Mouse (Mus musculus) midbrain, embryonic 11.5 days (tissue): ENCODE measurements around the gene Apoa1. TPM values are rescaled to one million over a fixed set of nuclear protein-coding genes. Genes with fewer than 3 reads are reported as not detected.

Experiments
- ATAC-seq: fragments of 200-750 bp; cut with Nextera tagmentation; 2 replicates; pipeline ENCODE4 v1.8.0; 2017; ENCODE audit warnings: moderate TSS enrichment, moderate library complexity; ENCODE audit not compliant: low FRiP score
- DNase-seq: peaks from one replicate; pipeline ENCODE4 v3.0.0; 2015; ENCODE audit warnings: low spot score; ENCODE audit errors: missing footprints
- H3K27ac ChIP-seq: fragments of 300-500 bp; sonication (generic); 2 replicates; pipeline ENCODE4 v1.5.1; 2014; ENCODE audit warnings: low read depth, low read length
- H3K27me3 ChIP-seq: fragments of 300-500 bp; sonication (generic); 2 replicates; pipeline ENCODE4 v1.6.1; 2014; ENCODE audit warnings: mild to moderate bottlenecking, low read length, moderate library complexity, mixed read lengths; ENCODE audit not compliant: control insufficient read depth, insufficient read depth
- H3K36me3 ChIP-seq: fragments of 300-500 bp; sonication (generic); 2 replicates; pipeline ENCODE4 v1.6.1; 2014; ENCODE audit warnings: mild to moderate bottlenecking, low read length, moderate library complexity, mixed read lengths; ENCODE audit not compliant: control insufficient read depth, insufficient read depth
- H3K4me1 ChIP-seq: fragments of 300-500 bp; sonication (generic); 2 replicates; pipeline ENCODE4 v1.6.1; 2014; ENCODE audit warnings: low read length; ENCODE audit not compliant: control insufficient read depth, insufficient read depth
- H3K4me2 ChIP-seq: fragments of 300-500 bp; sonication (generic); 2 replicates; pipeline ENCODE4 v1.6.1; 2014; ENCODE audit warnings: mild to moderate bottlenecking, moderate library complexity
- H3K4me3 ChIP-seq: fragments of 300-500 bp; sonication (generic); 2 replicates; pipeline ENCODE4 v1.5.1; 2014; ENCODE audit warnings: low read depth, low read length
- H3K9ac ChIP-seq: fragments of 300-500 bp; sonication (generic); 2 replicates; pipeline ENCODE4 v1.6.1; 2014; ENCODE audit warnings: low read length
- H3K9me3 ChIP-seq: fragments of 300-500 bp; sonication (generic); 2 replicates; pipeline ENCODE4 v1.6.1; 2016; ENCODE audit warnings: low read length; ENCODE audit not compliant: control insufficient read depth
- WGBS: fragments of 180-500 bp; shearing (Covaris S2); extraction: QIAGEN DNeasy Blood & Tissue Kit; methylation state at CpG from one replicate; pipeline ENCODE4 v1.1.7; 2014; 5-methylcytosine and 5-hydroxymethylcytosine counted together
- polyA plus RNA-seq: library from polyadenylated mRNA; unstranded; fragments of >200 nt; fragmentation: Nextera tagmentation; extraction: Ambion mirVana; gene quantifications from 2 replicates; pipeline ENCODE4 v1.2.1, GENCODE M21; 2014

Apoa1 gene
- polyA plus RNA-seq = 0.68 and 1.00 TPM in 2 replicates

GRCm38 (mm10) chr9:46228491-46228890 lies at the start of gene Apoa1:
TSS of gene Apoa1 (plus strand) at chr9:46228580.
- ATAC-seq (no peak), DNase-seq (no peak)
- H3K9me3 ChIP-seq = no peaks in the 10 kb centered on the region
- H3K9ac ChIP-seq = no peak within 1 kb of the TSS
- WGBS = 65% methylated on average over 9 of the region's 9 CpGs
- no peaks in the 10 kb centered on the region for H3K36me3 ChIP-seq
- H3K4me3 ChIP-seq = no peak within 1 kb of the TSS
- no peak within 1 kb of the TSS for H3K4me2 ChIP-seq
- H3K4me1 ChIP-seq = 0 out of 2 replicates have a peak, but pooled peaks cover 4% of the 10 kb centered on the region
- H3K27ac ChIP-seq = no peak within 1 kb of the TSS
- H3K27me3 ChIP-seq = no peaks in the 10 kb centered on the region

- Histone ChIP-seq H3K4me1 (no peaks in the 10 kb centered on the region), H3K4me2 (no peak overlapping the region), H3K9ac (no peak overlapping the region), H3K4me3 (no peak overlapping the region), H3K27ac (no peak overlapping the region), H3K27me3 (no peaks in the 10 kb centered on the region), H3K9me3 (no peaks in the 10 kb centered on the region), H3K36me3 (no peaks in the 10 kb centered on the region)
- no peak for ATAC-seq
- no peak for DNase-seq
- WGBS = 91% methylated on average over 9 of the region's 9 CpGs
These were observed 49.8 kb upstream of the Apoa1 start for GRCm38 (mm10) chr9:46178595-46178994.

- Histone ChIP-seq H3K27ac (no peak overlapping the region), H3K9me3 (no peaks in the 10 kb centered on the region), H3K36me3 (no peaks in the 10 kb centered on the region), H3K9ac (no peak overlapping the region), H3K27me3 (no peaks in the 10 kb centered on the region), H3K4me2 (no peak overlapping the region), H3K4me1 (no peaks in the 10 kb centered on the region), H3K4me3 (no peak overlapping the region)
- ATAC-seq (no peak), DNase-seq (peak; percentile 57)
- 93% methylated on average over 8 of the region's 8 CpGs for WGBS
These were observed 47.1 kb upstream of the Apoa1 start for GRCm38 (mm10) chr9:46181297-46181696.

GRCm38 (mm10) chr9:46184542-46184941 lies 43.8 kb upstream of the Apoa1 start:
- Histone ChIP-seq H3K4me2 (no peak overlapping the region), H3K4me3 (no peak overlapping the region), H3K4me1 (no peaks in the 10 kb centered on the region), H3K9me3 (no peaks in the 10 kb centered on the region), H3K9ac (no peak overlapping the region), H3K27me3 (no peaks in the 10 kb centered on the region), H3K36me3 (no peaks in the 10 kb centered on the region), H3K27ac (no peak overlapping the region)
- 87% methylated on average over 5 of the region's 5 CpGs for WGBS
- peak; percentile 17 for DNase-seq
- no peak for ATAC-seq

- Histone ChIP-seq H3K27ac (no peak overlapping the region), H3K4me3 (no peak overlapping the region), H3K4me2 (no peak overlapping the region), H3K27me3 (no peaks in the 10 kb centered on the region), H3K9me3 (no peaks in the 10 kb centered on the region), H3K9ac (no peak overlapping the region), H3K36me3 (no peaks in the 10 kb centered on the region), H3K4me1 (no peaks in the 10 kb centered on the region)
- no peak for ATAC-seq
- 55% methylated on average over 2 of the region's 2 CpGs for WGBS
- peak; percentile 89 for DNase-seq
These were observed 43.2 kb upstream of the Apoa1 start for GRCm38 (mm10) chr9:46185191-46185590.

GRCm38 (mm10) chr9:46186387-46186786 lies 42.0 kb upstream of the Apoa1 start:
- no peaks in the 10 kb centered on the region for H3K4me1 ChIP-seq
- H3K9ac ChIP-seq = no peak overlapping the region
- H3K4me3 ChIP-seq = no peak overlapping the region
- WGBS = 72% methylated on average over 1 of the region's 1 CpGs
- no peak overlapping the region for H3K4me2 ChIP-seq
- H3K27ac ChIP-seq = no peak overlapping the region
- H3K36me3 ChIP-seq = no peaks in the 10 kb centered on the region
- DNase-seq (peak; percentile 82), ATAC-seq (no peak)
- H3K27me3 ChIP-seq = no peaks in the 10 kb centered on the region
- no peaks in the 10 kb centered on the region for H3K9me3 ChIP-seq

- Histone ChIP-seq H3K27ac (no peak overlapping the region), H3K4me3 (no peak overlapping the region), H3K4me1 (no peaks in the 10 kb centered on the region), H3K27me3 (no peaks in the 10 kb centered on the region), H3K9ac (no peak overlapping the region), H3K36me3 (no peaks in the 10 kb centered on the region), H3K9me3 (no peaks in the 10 kb centered on the region), H3K4me2 (no peak overlapping the region)
- WGBS = 90% methylated on average over 4 of the region's 4 CpGs
- peak; percentile 56 for DNase-seq
- ATAC-seq = no peak
These were observed 40.0 kb upstream of the Apoa1 start for GRCm38 (mm10) chr9:46188370-46188769.

- DNase-seq = no peak
- Histone ChIP-seq H3K27ac (no peak overlapping the region), H3K4me3 (no peak overlapping the region), H3K27me3 (no peaks in the 10 kb centered on the region), H3K9ac (no peak overlapping the region), H3K36me3 (no peaks in the 10 kb centered on the region), H3K9me3 (no peaks in the 10 kb centered on the region), H3K4me2 (no peak overlapping the region), H3K4me1 (no peaks in the 10 kb centered on the region)
- 94% methylated on average over 5 of the region's 5 CpGs for WGBS
- ATAC-seq = no peak
These were observed 39.4 kb upstream of the Apoa1 start for GRCm38 (mm10) chr9:46188956-46189355.

- no peak for ATAC-seq
- 84% methylated on average over 10 of the region's 10 CpGs for WGBS
- no peak overlapping the region for H3K9ac ChIP-seq
- H3K9me3 ChIP-seq = no peaks in the 10 kb centered on the region
- no peak overlapping the region for H3K4me2 ChIP-seq
- H3K27ac ChIP-seq = no peak overlapping the region
- peak; percentile 45 for DNase-seq
- H3K4me1 ChIP-seq = no peaks in the 10 kb centered on the region
- H3K36me3 ChIP-seq = no peaks in the 10 kb centered on the region
- no peaks in the 10 kb centered on the region for H3K27me3 ChIP-seq
- no peak overlapping the region for H3K4me3 ChIP-seq
These were observed 39.0 kb upstream of the Apoa1 start for GRCm38 (mm10) chr9:46189381-46189780.

GRCm38 (mm10) chr9:46191234-46191633 lies 37.1 kb upstream of the Apoa1 start:
- DNase-seq = peak; percentile 68
- Histone ChIP-seq H3K9me3 (no peaks in the 10 kb centered on the region), H3K27me3 (no peaks in the 10 kb centered on the region), H3K36me3 (no peaks in the 10 kb centered on the region), H3K4me1 (no peaks in the 10 kb centered on the region), H3K9ac (no peak overlapping the region), H3K4me2 (no peak overlapping the region), H3K4me3 (no peak overlapping the region), H3K27ac (no peak overlapping the region)
- WGBS = 78% methylated on average over 8 of the region's 8 CpGs
- ATAC-seq = no peak
